Mouse (Mus musculus): ENCODE measurements around the gene Higd2a. TPM values are rescaled to one million over a fixed set of nuclear protein-coding genes. Genes with fewer than 3 reads are reported as not detected.
"Not testable (repeated sequence)": the region's sequence is repeated elsewhere in the genome, so short reads cannot be mapped to it uniquely, and the experiment has no call there.

The Higd2a gene
- polyA plus RNA-seq, 1 experiment from 2014 or later = 233 TPM

GRCm38 (mm10) chr13:54605426-54605825 lies 15.4 kb downstream of the Higd2a start:
- Histone ChIP-seq H3K4me3 (ENCODE audit: low read depth, low read length) (no peak overlapping the region), H3K9me3 (ENCODE audit: control insufficient read depth, low read depth, low read length) (no peaks in the 10 kb centered on the region), H3K36me3 (ENCODE audit: control insufficient read depth, insufficient read depth, low read length) (no peaks in the 10 kb centered on the region; the same call in 1 of the 2 replicates), H3K4me2 (replicated peaks; ENCODE audit: low read depth, low read length) (no peak overlapping the region), H3K9ac (replicated peaks; ENCODE audit: low read depth, low read length) (no peak overlapping the region), H3K4me1 (ENCODE audit: control insufficient read depth, insufficient read depth, low read length) (peaks cover 7% of the 10 kb centered on the region; the same call in 1 of the 2 replicates), H3K27me3 (ENCODE audit: control insufficient read depth, insufficient read depth, low read length) (no peaks in the 10 kb centered on the region), H3K27ac (ENCODE audit: low read length) (no peak overlapping the region)
- no peak for ATAC-seq (ENCODE audit: insufficient number of reproducible peaks, insufficient read depth, low FRiP score, low read depth)
- WGBS = 69% methylated on average over 5 of the region's 5 CpGs

- no peak overlapping the region for H3K4me2 ChIP-seq (replicated peaks; ENCODE audit: low read depth, low read length)
- no peaks in the 10 kb centered on the region for H3K27me3 ChIP-seq (ENCODE audit: control insufficient read depth, insufficient read depth, low read length)
- H3K4me3 ChIP-seq (ENCODE audit: low read depth, low read length) = no peak overlapping the region
- H3K9ac ChIP-seq (replicated peaks; ENCODE audit: low read depth, low read length) = no peak overlapping the region
- peaks cover 7% of the 10 kb centered on the region; the same call in 1 of the 2 replicates for H3K4me1 ChIP-seq (ENCODE audit: control insufficient read depth, insufficient read depth, low read length)
- no peak for ATAC-seq (ENCODE audit: insufficient number of reproducible peaks, insufficient read depth, low FRiP score, low read depth)
- H3K27ac ChIP-seq (ENCODE audit: low read length) = no peak overlapping the region
- WGBS = 58% methylated on average over 5 of the region's 5 CpGs
- H3K9me3 ChIP-seq (ENCODE audit: control insufficient read depth, low read depth, low read length) = no peaks in the 10 kb centered on the region
- no peaks in the 10 kb centered on the region; the same call in 1 of the 2 replicates for H3K36me3 ChIP-seq (ENCODE audit: control insufficient read depth, insufficient read depth, low read length)
Observed at GRCm38 (mm10) chr13:54607204-54607603, 17.2 kb downstream of the Higd2a start.

GRCm38 (mm10) chr13:54608002-54608401 lies 18.0 kb downstream of the Higd2a start:
- H3K4me2 ChIP-seq (replicated peaks; ENCODE audit: low read depth, low read length) = no peak overlapping the region
- no peak for ATAC-seq (ENCODE audit: insufficient number of reproducible peaks, insufficient read depth, low FRiP score, low read depth)
- H3K4me1 ChIP-seq (ENCODE audit: control insufficient read depth, insufficient read depth, low read length) = peaks cover 7% of the 10 kb centered on the region; the same call in 1 of the 2 replicates
- no peaks in the 10 kb centered on the region; the same call in 1 of the 2 replicates for H3K36me3 ChIP-seq (ENCODE audit: control insufficient read depth, insufficient read depth, low read length)
- no peaks in the 10 kb centered on the region for H3K9me3 ChIP-seq (ENCODE audit: control insufficient read depth, low read depth, low read length)
- no peak overlapping the region for H3K27ac ChIP-seq (ENCODE audit: low read length)
- no peak overlapping the region for H3K9ac ChIP-seq (replicated peaks; ENCODE audit: low read depth, low read length)
- no peak overlapping the region for H3K4me3 ChIP-seq (ENCODE audit: low read depth, low read length)
- 79% methylated on average over 3 of the region's 3 CpGs for WGBS
- H3K27me3 ChIP-seq (ENCODE audit: control insufficient read depth, insufficient read depth, low read length) = no peaks in the 10 kb centered on the region

GRCm38 (mm10) chr13:54608666-54609065 lies 18.7 kb downstream of the Higd2a start:
- no peak overlapping the region for H3K27ac ChIP-seq (ENCODE audit: low read length)
- no peak overlapping the region for H3K9ac ChIP-seq (replicated peaks; ENCODE audit: low read depth, low read length)
- H3K4me1 ChIP-seq (ENCODE audit: control insufficient read depth, insufficient read depth, low read length) = peaks cover 7% of the 10 kb centered on the region; the same call in 1 of the 2 replicates
- WGBS = 30% methylated on average over 8 of the region's 8 CpGs
- ATAC-seq (ENCODE audit: insufficient number of reproducible peaks, insufficient read depth, low FRiP score, low read depth) = no peak
- no peaks in the 10 kb centered on the region for H3K9me3 ChIP-seq (ENCODE audit: control insufficient read depth, low read depth, low read length)
- no peak overlapping the region for H3K4me3 ChIP-seq (ENCODE audit: low read depth, low read length)
- H3K27me3 ChIP-seq (ENCODE audit: control insufficient read depth, insufficient read depth, low read length) = no peaks in the 10 kb centered on the region
- no peaks in the 10 kb centered on the region; the same call in 1 of the 2 replicates for H3K36me3 ChIP-seq (ENCODE audit: control insufficient read depth, insufficient read depth, low read length)
- no peak overlapping the region for H3K4me2 ChIP-seq (replicated peaks; ENCODE audit: low read depth, low read length)

- Histone ChIP-seq H3K4me3 (ENCODE audit: low read depth, low read length) (no peak overlapping the region), H3K36me3 (ENCODE audit: control insufficient read depth, insufficient read depth, low read length) (no peaks in the 10 kb centered on the region; the same call in 1 of the 2 replicates), H3K9me3 (ENCODE audit: control insufficient read depth, low read depth, low read length) (no peaks in the 10 kb centered on the region), H3K4me1 (ENCODE audit: control insufficient read depth, insufficient read depth, low read length) (peaks cover 7% of the 10 kb centered on the region; the same call in 1 of the 2 replicates), H3K27me3 (ENCODE audit: control insufficient read depth, insufficient read depth, low read length) (no peaks in the 10 kb centered on the region), H3K9ac (replicated peaks; ENCODE audit: low read depth, low read length) (no peak overlapping the region; the same call in 1 of the 2 replicates), H3K27ac (ENCODE audit: low read length) (no peak overlapping the region), H3K4me2 (replicated peaks; ENCODE audit: low read depth, low read length) (no peak overlapping the region)
- 45% methylated on average over 1 of the region's 1 CpGs for WGBS
- ATAC-seq (ENCODE audit: insufficient number of reproducible peaks, insufficient read depth, low FRiP score, low read depth) = no peak
Observed at GRCm38 (mm10) chr13:54609301-54609700, 19.3 kb downstream of the Higd2a start.

- ATAC-seq (ENCODE audit: insufficient number of reproducible peaks, insufficient read depth, low FRiP score, low read depth) = no peak
- no peaks in the 10 kb centered on the region for H3K9me3 ChIP-seq (ENCODE audit: control insufficient read depth, low read depth, low read length)
- no peak overlapping the region; the same call in 1 of the 2 replicates for H3K27ac ChIP-seq (ENCODE audit: low read length)
- H3K9ac ChIP-seq (replicated peaks; ENCODE audit: low read depth, low read length) = peak overlapping the region; percentile 67
- peaks cover 7% of the 10 kb centered on the region; the same call in 1 of the 2 replicates for H3K4me1 ChIP-seq (ENCODE audit: control insufficient read depth, insufficient read depth, low read length)
- no peaks in the 10 kb centered on the region; the same call in 1 of the 2 replicates for H3K36me3 ChIP-seq (ENCODE audit: control insufficient read depth, insufficient read depth, low read length)
- 12% methylated on average over 13 of the region's 13 CpGs for WGBS
- H3K4me3 ChIP-seq (ENCODE audit: low read depth, low read length) = peak overlapping the region; percentile 62
- no peaks in the 10 kb centered on the region for H3K27me3 ChIP-seq (ENCODE audit: control insufficient read depth, insufficient read depth, low read length)
- H3K4me2 ChIP-seq (replicated peaks; ENCODE audit: low read depth, low read length) = peak overlapping the region; percentile 95
Observed at GRCm38 (mm10) chr13:54610613-54610971, 20.6 kb downstream of the Higd2a start.

GRCm38 (mm10) chr13:54610972-54611754 lies 21.2 kb downstream of the Higd2a start, which contains the start of gene Cltb:
Gene Cltb, minus strand, starts transcription at chr13:54611344.
- peak within 1 kb of the TSS; percentile 44; the same call in 1 of the 2 replicates for H3K27ac ChIP-seq (ENCODE audit: low read length)
- peak within 1 kb of the TSS; percentile 67 for H3K9ac ChIP-seq (replicated peaks; ENCODE audit: low read depth, low read length)
- peak within 1 kb of the TSS; percentile 62 for H3K4me3 ChIP-seq (ENCODE audit: low read depth, low read length)
- no peaks in the 10 kb centered on the region for H3K9me3 ChIP-seq (ENCODE audit: control insufficient read depth, low read depth, low read length)
- under 1% methylated on average over 66 of the region's 66 CpGs for WGBS
- H3K36me3 ChIP-seq (ENCODE audit: control insufficient read depth, insufficient read depth, low read length) = no peaks in the 10 kb centered on the region; the same call in 1 of the 2 replicates
- peak; percentile 78 for ATAC-seq (ENCODE audit: insufficient number of reproducible peaks, insufficient read depth, low FRiP score, low read depth)
- H3K4me2 ChIP-seq (replicated peaks; ENCODE audit: low read depth, low read length) = peak within 1 kb of the TSS; percentile 95
- no peaks in the 10 kb centered on the region for H3K27me3 ChIP-seq (ENCODE audit: control insufficient read depth, insufficient read depth, low read length)
- peaks cover 7% of the 10 kb centered on the region; the same call in 1 of the 2 replicates for H3K4me1 ChIP-seq (ENCODE audit: control insufficient read depth, insufficient read depth, low read length)

GRCm38 (mm10) chr13:54613141-54613540 lies 23.1 kb downstream of the Higd2a start:
- not testable (repeated sequence) for H3K9me3 ChIP-seq (ENCODE audit: control insufficient read depth, low read depth, low read length); H3K27ac ChIP-seq (ENCODE audit: low read length); H3K4me1 ChIP-seq (ENCODE audit: control insufficient read depth, insufficient read depth, low read length); H3K4me3 ChIP-seq (ENCODE audit: low read depth, low read length); H3K36me3 ChIP-seq (ENCODE audit: control insufficient read depth, insufficient read depth, low read length); H3K4me2 ChIP-seq (replicated peaks; ENCODE audit: low read depth, low read length); H3K27me3 ChIP-seq (ENCODE audit: control insufficient read depth, insufficient read depth, low read length); ATAC-seq (ENCODE audit: insufficient number of reproducible peaks, insufficient read depth, low FRiP score, low read depth); H3K9ac ChIP-seq (replicated peaks; ENCODE audit: low read depth, low read length)
- WGBS = 81% methylated on average over 8 of the region's 8 CpGs

Measured in stomach, embryonic 14.5 days (tissue).